ENCODE assay signal across 8 mouse cellular contexts in genomic region chr7:127636963-127637362, GRCm38 (mm10). TPM values are rescaled to one million over a fixed set of nuclear protein-coding genes. Genes with fewer than 3 reads are reported as not detected.
DNase-seq lines count a peak whose midpoint lies in the region; ATAC-seq lines count a peak whose summit lies in the region.

No protein-coding gene starts in this region.

- H3K36me3 ChIP-seq in forebrain, embryonic 11.5 days (ENCODE audit: control insufficient read depth, insufficient read depth, low read length): no peaks in the 10 kb centered on the region
- no peaks in the 10 kb centered on the region for H3K36me3 ChIP-seq in heart, embryonic 12.5 days
- H3K36me3 ChIP-seq in kidney, embryonic 15.5 days: no peaks in the 10 kb centered on the region
- no peaks in the 10 kb centered on the region for H3K36me3 ChIP-seq in midbrain, embryonic 16.5 days (ENCODE audit: control insufficient read depth, insufficient read depth, low read length)

- under 1% methylated on average over 27 of the region's 27 CpGs for WGBS in forebrain, embryonic 11.5 days
- under 1% methylated on average over 27 of the region's 27 CpGs for WGBS in heart, embryonic 12.5 days
- under 1% methylated on average over 27 of the region's 27 CpGs for WGBS in kidney, embryonic 15.5 days
- 0% methylated on average over 27 of the region's 27 CpGs for WGBS in midbrain, embryonic 16.5 days

- H3K9ac ChIP-seq in forebrain, embryonic 11.5 days (ENCODE audit: low read length): peak overlapping the region; percentile 72
- H3K9ac ChIP-seq in heart, embryonic 12.5 days: peak overlapping the region; percentile 83
- H3K9ac ChIP-seq in kidney, embryonic 15.5 days: peak overlapping the region; percentile 49
- peak overlapping the region; percentile 82 for H3K9ac ChIP-seq in midbrain, embryonic 16.5 days (ENCODE audit: low read depth, low read length)

- H3K4me2 ChIP-seq in forebrain, embryonic 11.5 days (ENCODE audit: low read depth, low read length, severe bottlenecking): peak overlapping the region; percentile 74
- H3K4me2 ChIP-seq in heart, embryonic 12.5 days: peak overlapping the region; percentile 82
- H3K4me2 ChIP-seq in kidney, embryonic 15.5 days: peak overlapping the region; percentile 62
- H3K4me2 ChIP-seq in midbrain, embryonic 16.5 days (ENCODE audit: low read length): peak overlapping the region; percentile 79

- ATAC-seq in forebrain, embryonic 11.5 days (replicated peaks; ENCODE audit: low FRiP score): peak; percentile 56; the same call in 1 of the 2 replicates
- ATAC-seq in heart, embryonic 12.5 days (ENCODE audit: insufficient number of reproducible peaks, low FRiP score): peak; percentile 51; the same call in 1 of the 2 replicates
- peak; percentile 81 for ATAC-seq in kidney, embryonic 15.5 days (replicated peaks; ENCODE audit: low FRiP score)
- ATAC-seq in midbrain, embryonic 16.5 days: peak; percentile 78; the same call in 1 of the 2 replicates

- H3K27me3 ChIP-seq in forebrain, embryonic 11.5 days (ENCODE audit: control insufficient read depth, insufficient read depth, low read length): no peaks in the 10 kb centered on the region
- H3K27me3 ChIP-seq in heart, embryonic 12.5 days (replicated peaks): no peaks in the 10 kb centered on the region
- no peaks in the 10 kb centered on the region for H3K27me3 ChIP-seq in kidney, embryonic 15.5 days
- H3K27me3 ChIP-seq in midbrain, embryonic 16.5 days (ENCODE audit: control insufficient read depth, insufficient read depth, low read depth, low read length): no peaks in the 10 kb centered on the region

- H3K4me1 ChIP-seq in forebrain, embryonic 11.5 days (replicated peaks; ENCODE audit: control insufficient read depth, insufficient read depth, low read length): no peaks in the 10 kb centered on the region
- H3K4me1 ChIP-seq in heart, embryonic 12.5 days (replicated peaks): peaks cover 5% of the 10 kb centered on the region; the same call in 1 of the 2 replicates
- H3K4me1 ChIP-seq in kidney, embryonic 15.5 days: peaks cover 9% of the 10 kb centered on the region
- H3K4me1 ChIP-seq in midbrain, embryonic 16.5 days (ENCODE audit: control insufficient read depth, insufficient read depth, low read length): peaks cover 6% of the 10 kb centered on the region

- peak overlapping the region; percentile 43 for H3K4me3 ChIP-seq in forebrain, embryonic 11.5 days (ENCODE audit: low read depth, low read length)
- peak overlapping the region; percentile 65 for H3K4me3 ChIP-seq in heart, embryonic 12.5 days
- H3K4me3 ChIP-seq in kidney, embryonic 15.5 days (replicated peaks): peak overlapping the region; percentile 56
- peak overlapping the region; percentile 64 for H3K4me3 ChIP-seq in midbrain, embryonic 16.5 days (ENCODE audit: low read depth, low read length)

- peak; percentile 75 for DNase-seq in layer of hippocampus, adult 11-12 months (ENCODE audit: low spot score)
- no peak for DNase-seq in layer of hippocampus, adult 9-10 months (ENCODE audit: low spot score)
- DNase-seq in forebrain, embryonic 11.5 days (ENCODE audit: low spot score): peak; percentile 87
- peak; percentile 69 for DNase-seq in liver
- peak; percentile 69 for DNase-seq in telencephalon, adult 2 months (ENCODE audit: low read depth, low spot score)

- H3K27ac ChIP-seq in forebrain, embryonic 11.5 days (ENCODE audit: low read depth, low read length): no peak overlapping the region
- H3K27ac ChIP-seq in heart, embryonic 12.5 days (ENCODE audit: poor library complexity, severe bottlenecking): no peak overlapping the region
- H3K27ac ChIP-seq in kidney, embryonic 15.5 days: no peak overlapping the region
- peak overlapping the region; percentile 47 for H3K27ac ChIP-seq in midbrain, embryonic 16.5 days (ENCODE audit: low read length)

- H3K9me3 ChIP-seq in forebrain, embryonic 11.5 days (ENCODE audit: control insufficient read depth, low read length): no peaks in the 10 kb centered on the region
- no peaks in the 10 kb centered on the region for H3K9me3 ChIP-seq in heart, embryonic 12.5 days (replicated peaks)
- H3K9me3 ChIP-seq in kidney, embryonic 15.5 days (replicated peaks): no peaks in the 10 kb centered on the region
- no peaks in the 10 kb centered on the region for H3K9me3 ChIP-seq in midbrain, embryonic 16.5 days (replicated peaks; ENCODE audit: control insufficient read depth, low read length, poor library complexity, severe bottlenecking)

RNA-seq across cellular contexts. Expression of gene Zfp629, which starts 21.4 kb away (rescaled TPM):
- 33.4 and 36.6 TPM in 2 replicates for polyA plus RNA-seq in forebrain, embryonic 11.5 days (2014; fragmentation: Nextera tagmentation; extraction: Ambion mirVana)
- 12.7 and 13.7 TPM in 2 replicates for polyA plus RNA-seq in heart, embryonic 12.5 days (2016; fragmentation: Nextera tagmentation; extraction: Ambion mirVana)
- polyA plus RNA-seq in kidney, embryonic 15.5 days (2015; fragmentation: Nextera tagmentation; extraction: Ambion mirVana): 17.2 and 18.9 TPM in 2 replicates
- 18.3 and 22.4 TPM in 2 replicates for polyA plus RNA-seq in midbrain, embryonic 16.5 days (2015; fragmentation: Nextera tagmentation; extraction: Ambion mirVana)

RNA-seq across cellular contexts. Expression of gene Rnf40, which starts 48.4 kb away (rescaled TPM):
- 59.1 and 66.3 TPM in 2 replicates for polyA plus RNA-seq in forebrain, embryonic 11.5 days (2014; fragmentation: Nextera tagmentation; extraction: Ambion mirVana)
- polyA plus RNA-seq in heart, embryonic 12.5 days (2016; fragmentation: Nextera tagmentation; extraction: Ambion mirVana): 38.8 and 40.0 TPM in 2 replicates
- polyA plus RNA-seq in kidney, embryonic 15.5 days (2015; fragmentation: Nextera tagmentation; extraction: Ambion mirVana): 47.2 and 48.3 TPM in 2 replicates
- polyA plus RNA-seq in midbrain, embryonic 16.5 days (2015; fragmentation: Nextera tagmentation; extraction: Ambion mirVana): 50.3 and 56.7 TPM in 2 replicates

RNA-seq across cellular contexts. Expression of gene Ccdc189, which starts 48.6 kb away (rescaled TPM):
- polyA plus RNA-seq in forebrain, embryonic 11.5 days (2014; fragmentation: Nextera tagmentation; extraction: Ambion mirVana): 13.5 and 17.7 TPM in 2 replicates
- polyA plus RNA-seq in heart, embryonic 12.5 days (2016; fragmentation: Nextera tagmentation; extraction: Ambion mirVana): 8.7 and 9.8 TPM in 2 replicates
- polyA plus RNA-seq in kidney, embryonic 15.5 days (2015; fragmentation: Nextera tagmentation; extraction: Ambion mirVana): 14.1 and 16.4 TPM in 2 replicates
- 10.2 and 11.9 TPM in 2 replicates for polyA plus RNA-seq in midbrain, embryonic 16.5 days (2015; fragmentation: Nextera tagmentation; extraction: Ambion mirVana)
